In the genomic region with DNA sequence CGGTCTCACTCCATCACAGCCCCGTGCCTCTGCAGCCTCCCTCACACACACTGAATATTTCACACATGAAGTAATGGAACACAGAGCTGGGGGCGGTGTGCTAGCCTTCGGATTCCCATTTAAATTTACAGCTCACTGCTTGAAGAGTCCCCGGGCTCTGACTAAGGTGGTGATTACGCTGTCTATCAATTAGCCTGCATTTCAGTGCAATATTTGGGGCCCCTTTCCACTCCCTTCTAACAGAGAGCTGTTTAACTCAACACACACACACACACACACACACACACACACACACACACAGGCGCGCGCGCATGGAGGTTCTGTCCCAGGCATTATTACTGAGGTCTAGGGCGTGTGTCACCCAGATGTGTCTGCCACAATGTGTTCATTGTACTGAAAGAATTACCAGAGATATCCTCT, we compare ENCODE assay signal across 12 mouse cellular contexts. TPM values are rescaled to one million over a fixed set of nuclear protein-coding genes. Genes with fewer than 3 reads are reported as not detected.
DNase-seq lines count a peak whose midpoint lies in the region; ATAC-seq lines count a peak whose summit lies in the region.
"Had no signal": no experiment of that assay in that cellular context is flagged by ENCODE, and none has a peak within 500 bp of the region (broad histone marks: within the 10 kb centered on the region; RNA-seq: fewer than 3 reads in every experiment).

No protein-coding gene starts in this region.

- no peaks in the 10 kb centered on the region for H3K36me3 ChIP-seq in heart, embryonic 16.5 days (ENCODE audit: control insufficient read depth, insufficient read depth)
- H3K36me3 ChIP-seq in neural tube, embryonic 13.5 days: no peaks in the 10 kb centered on the region

- WGBS in heart, embryonic 16.5 days: 50% methylated on average over 11 of the region's 11 CpGs
- 43% methylated on average over 11 of the region's 11 CpGs for WGBS in neural tube, embryonic 13.5 days

- H3K9me3 ChIP-seq in heart, embryonic 16.5 days (replicated peaks; ENCODE audit: control insufficient read depth, low read length): no peaks in the 10 kb centered on the region
- H3K9me3 ChIP-seq in neural tube, embryonic 13.5 days: no peaks in the 10 kb centered on the region

- peak overlapping the region; percentile 19 for H3K27ac ChIP-seq in heart, embryonic 16.5 days (ENCODE audit: low read length)
- H3K27ac ChIP-seq in neural tube, embryonic 13.5 days (replicated peaks): no peak overlapping the region
- H3K27ac ChIP-seq: macrophage had no signal

- peak; percentile 31 for DNase-seq in embryo, embryonic 10.5 days (ENCODE audit: low spot score)
- no peak for DNase-seq in embryo, embryonic 10 days (ENCODE audit: low spot score)
- DNase-seq in kidney, postnatal 4 days: peak; percentile 13 to 54
- no peak for DNase-seq in kidney, adult 18-20 months
- no peak for DNase-seq in cerebellum, adult 18-20 months
- DNase-seq in lung, postnatal 25 days (ENCODE audit: low spot score): no peak
- DNase-seq: adrenal gland, postnatal 10 days; cerebellum, postnatal 14 days; kidney, adult 11 months had no signal

- no peak overlapping the region for H3K9ac ChIP-seq in heart, embryonic 16.5 days (ENCODE audit: low read length)
- peak overlapping the region; percentile 26; the same call in 1 of the 2 replicates for H3K9ac ChIP-seq in neural tube, embryonic 13.5 days

- H3K4me2 ChIP-seq in heart, embryonic 16.5 days (ENCODE audit: low read depth, low read length): peak overlapping the region; percentile 51
- H3K4me2 ChIP-seq in neural tube, embryonic 13.5 days: peak overlapping the region; percentile 14; the same call in 1 of the 2 replicates

- no peaks in the 10 kb centered on the region for H3K27me3 ChIP-seq in heart, embryonic 16.5 days (ENCODE audit: control insufficient read depth, insufficient read depth, low read length)
- no peaks in the 10 kb centered on the region for H3K27me3 ChIP-seq in neural tube, embryonic 13.5 days

- peak; percentile 59 for ATAC-seq in heart, embryonic 16.5 days (replicated peaks; ENCODE audit: extremely low read depth, insufficient read depth, low FRiP score)
- ATAC-seq in neural tube, embryonic 13.5 days (ENCODE audit: low read depth): peak; percentile 63

- H3K4me1 ChIP-seq in heart, embryonic 16.5 days (ENCODE audit: control insufficient read depth, insufficient read depth, low read length): peaks cover 26% of the 10 kb centered on the region
- H3K4me1 ChIP-seq in neural tube, embryonic 13.5 days (replicated peaks): peaks cover 12% of the 10 kb centered on the region

- 0 out of 2 replicates have a peak overlapping the region, but pooled peaks have one; percentile 0 for H3K4me3 ChIP-seq in heart, embryonic 16.5 days (ENCODE audit: low read length)
- H3K4me3 ChIP-seq in neural tube, embryonic 13.5 days: no peak overlapping the region

RNA-seq across cellular contexts. Expression of a gene that starts 31.2 kb away (rescaled TPM):
- 8.0 and 11.6 TPM in 2 replicates for polyA plus RNA-seq in heart, embryonic 16.5 days (2015; fragmentation: Nextera tagmentation; extraction: Ambion mirVana)
- polyA plus RNA-seq in neural tube, embryonic 13.5 days (2015; fragmentation: Nextera tagmentation; extraction: Ambion mirVana): 18.3 and 18.6 TPM in 2 replicates
- polyA plus RNA-seq: macrophage had no signal

Comparison
In these comparisons a context has a peak if more than half of its experiments do, and no peak if none do; other contexts are left out.
1. DNase-seq: peak in embryo, embryonic 10.5 days (single experiment) and kidney, postnatal 4 days (2 of 2); none in embryo, embryonic 10 days (single experiment), kidney, adult 18-20 months (single experiment), cerebellum, adult 18-20 months (0 of 2) and lung, postnatal 25 days (single experiment).